Mouse (Mus musculus): ENCODE data around the gene Prkci. TPM values are rescaled to one million over a fixed set of nuclear protein-coding genes. Genes with fewer than 3 reads are reported as not detected.

The Prkci gene
- total RNA-seq (2021) = 1 to 10 TPM; 2.6 to 5.1 TPM
- long read RNA-seq, experiment 1, full-length matches to known transcripts = 2 of 7 reads
- long read RNA-seq, experiment 1, partial matches to known transcripts = 0 of 7 reads
- long read RNA-seq, experiment 1, other reads (novel, unspliced or antisense) = 5 of 7 reads
- long read RNA-seq, experiment 2, full-length matches to known transcripts = 1 of 3 reads
- long read RNA-seq, experiment 2, partial matches to known transcripts = 1 of 3 reads
- long read RNA-seq, experiment 2, other reads (novel, unspliced or antisense) = 1 of 3 reads

GRCm38 (mm10) chr3:30995283-30995898 lies at the start of gene Prkci:
Gene Prkci, plus strand, starts transcription at chr3:30995747.
- DNase-seq (ENCODE audit: low spot score) = peak; percentile 93

- peak; percentile 22 for DNase-seq (ENCODE audit: low spot score)
Measured at GRCm38 (mm10) chr3:30951652-30952051, 43.9 kb upstream of the Prkci start.

GRCm38 (mm10) chr3:30952273-30953070 lies 43.1 kb upstream of the Prkci start:
- no peak for DNase-seq (ENCODE audit: low spot score)

- DNase-seq (ENCODE audit: low spot score) = no peak
Measured at GRCm38 (mm10) chr3:30956327-30956726, 39.2 kb upstream of the Prkci start.

GRCm38 (mm10) chr3:30958709-30959108 lies 36.8 kb upstream of the Prkci start:
- DNase-seq (ENCODE audit: low spot score) = no peak

- no peak for DNase-seq (ENCODE audit: low spot score)
Measured at GRCm38 (mm10) chr3:30959868-30960831, 35.4 kb upstream of the Prkci start.

- DNase-seq (ENCODE audit: low spot score) = no peak
Measured at GRCm38 (mm10) chr3:30963100-30963499, 32.4 kb upstream of the Prkci start.

GRCm38 (mm10) chr3:30964216-30964615 lies 31.3 kb upstream of the Prkci start:
- DNase-seq (ENCODE audit: low spot score) = no peak

- no peak for DNase-seq (ENCODE audit: low spot score)
Measured at GRCm38 (mm10) chr3:30965644-30966043, 29.9 kb upstream of the Prkci start.

GRCm38 (mm10) chr3:30968531-30969092 lies 26.9 kb upstream of the Prkci start:
- DNase-seq (ENCODE audit: low spot score) = peak; percentile 23

- peak; percentile 90 for DNase-seq (ENCODE audit: low spot score)
Measured at GRCm38 (mm10) chr3:30969104-30969581, 26.4 kb upstream of the Prkci start, which contains the start of gene Phc3. Gene Phc3, minus strand, starts transcription at chr3:30969415.

- DNase-seq (ENCODE audit: low spot score) = peak; percentile 84
Measured at GRCm38 (mm10) chr3:30975102-30975754, 20.3 kb upstream of the Prkci start.

GRCm38 (mm10) chr3:30976991-30977603 lies 18.4 kb upstream of the Prkci start:
- no peak for DNase-seq (ENCODE audit: low spot score)

- no peak for DNase-seq (ENCODE audit: low spot score)
Measured at GRCm38 (mm10) chr3:30981616-30982380, 13.7 kb upstream of the Prkci start.

- DNase-seq (ENCODE audit: low spot score) = no peak
Measured at GRCm38 (mm10) chr3:30982924-30983536, 12.5 kb upstream of the Prkci start.

GRCm38 (mm10) chr3:30987396-30988318 lies 7.9 kb upstream of the Prkci start:
- DNase-seq (ENCODE audit: low spot score) = no peak

- DNase-seq (ENCODE audit: low spot score) = no peak
Measured at GRCm38 (mm10) chr3:30992161-30992560, 3.4 kb upstream of the Prkci start.

Data from gastrocnemius, adult 18-20 months (tissue).